ENCODE assay signal across 9 mouse cellular contexts in the genomic region with DNA sequence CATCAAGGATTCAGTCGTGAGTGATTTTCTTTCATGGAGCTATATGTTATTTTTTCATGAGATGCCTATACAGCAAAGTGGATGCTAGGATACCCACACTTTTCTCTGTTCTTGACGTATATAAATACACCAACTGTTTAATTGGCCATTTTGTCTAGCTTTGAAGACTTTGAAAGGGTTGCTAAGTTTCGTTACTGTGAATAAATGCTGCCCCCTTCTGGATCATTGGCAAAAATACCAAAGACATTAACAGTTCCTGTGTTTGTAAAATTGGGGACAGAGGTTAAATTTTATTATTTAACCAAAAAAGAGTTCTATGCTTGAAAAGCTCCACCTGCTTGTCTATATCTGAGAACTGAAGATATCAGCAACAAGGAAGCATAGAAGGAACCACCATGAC.
DNase-seq lines count a peak whose midpoint lies in the region; ATAC-seq lines count a peak whose summit lies in the region.
"Had no signal": no experiment of that assay in that cellular context is flagged by ENCODE, and none has a peak within 500 bp of the region (broad histone marks: within the 10 kb centered on the region; RNA-seq: fewer than 3 reads in every experiment).

No protein-coding gene starts in this region.

- no peak overlapping the region for H3K4me3 ChIP-seq in hindbrain, embryonic 11.5 days (ENCODE audit: low read depth, low read length)
- H3K4me3 ChIP-seq in hindbrain, embryonic 16.5 days (ENCODE audit: low read length), result no peak overlapping the region
- no peak overlapping the region for H3K4me3 ChIP-seq in heart, embryonic 11.5 days (ENCODE audit: low read depth, low read length)
- H3K4me3 ChIP-seq: lung, embryonic 15.5 days had no signal

- no peaks in the 10 kb centered on the region for H3K36me3 ChIP-seq in hindbrain, embryonic 11.5 days (ENCODE audit: control insufficient read depth, insufficient read depth, low read length)
- H3K36me3 ChIP-seq in hindbrain, embryonic 16.5 days (ENCODE audit: control insufficient read depth, insufficient read depth, low read length), result no peaks in the 10 kb centered on the region
- no peaks in the 10 kb centered on the region for H3K36me3 ChIP-seq in heart, embryonic 11.5 days (ENCODE audit: control insufficient read depth, insufficient read depth, low read length)
- H3K36me3 ChIP-seq: lung, embryonic 15.5 days had no signal

- no peaks in the 10 kb centered on the region for H3K9me3 ChIP-seq in hindbrain, embryonic 11.5 days (ENCODE audit: control insufficient read depth, low read length)
- H3K9me3 ChIP-seq in hindbrain, embryonic 16.5 days (ENCODE audit: control insufficient read depth, low read length), result no peaks in the 10 kb centered on the region
- H3K9me3 ChIP-seq in heart, embryonic 11.5 days (replicated peaks; ENCODE audit: control insufficient read depth, low read length), result no peaks in the 10 kb centered on the region
- H3K9me3 ChIP-seq: lung, embryonic 15.5 days had no signal

- no peaks in the 10 kb centered on the region for H3K4me1 ChIP-seq in hindbrain, embryonic 11.5 days (replicated peaks; ENCODE audit: control insufficient read depth, insufficient read depth, low read length)
- no peaks in the 10 kb centered on the region for H3K4me1 ChIP-seq in hindbrain, embryonic 16.5 days (ENCODE audit: control insufficient read depth, insufficient read depth, low read depth, low read length)
- no peaks in the 10 kb centered on the region for H3K4me1 ChIP-seq in heart, embryonic 11.5 days (ENCODE audit: control insufficient read depth, insufficient read depth, low read length)
- H3K4me1 ChIP-seq: lung, embryonic 15.5 days had no signal

- no peak overlapping the region for H3K9ac ChIP-seq in hindbrain, embryonic 11.5 days (ENCODE audit: low read depth, low read length)
- no peak overlapping the region for H3K9ac ChIP-seq in hindbrain, embryonic 16.5 days (ENCODE audit: low read depth, low read length)
- H3K9ac ChIP-seq in heart, embryonic 11.5 days (ENCODE audit: low read depth, low read length), result no peak overlapping the region
- H3K9ac ChIP-seq: lung, embryonic 15.5 days had no signal

- ATAC-seq in hindbrain, embryonic 11.5 days (ENCODE audit: low FRiP score), result no peak
- no peak for ATAC-seq in hindbrain, embryonic 16.5 days
- no peak for ATAC-seq in megakaryocyte-erythroid progenitor cell, adult 5-6 weeks (replicated peaks; ENCODE audit: low FRiP score, low TSS enrichment, poor library complexity, severe bottlenecking)
- no peak for ATAC-seq in heart, embryonic 11.5 days (replicated peaks; ENCODE audit: insufficient number of reproducible peaks, low FRiP score, low TSS enrichment)

- no peaks in the 10 kb centered on the region for H3K27me3 ChIP-seq in hindbrain, embryonic 11.5 days (ENCODE audit: control insufficient read depth, insufficient read depth, low read length)
- no peaks in the 10 kb centered on the region for H3K27me3 ChIP-seq in hindbrain, embryonic 16.5 days (replicated peaks; ENCODE audit: control insufficient read depth, insufficient read depth, low read length)
- no peaks in the 10 kb centered on the region for H3K27me3 ChIP-seq in heart, embryonic 11.5 days (ENCODE audit: control insufficient read depth, insufficient read depth, low read length)
- H3K27me3 ChIP-seq: lung, embryonic 15.5 days had no signal

- no peak overlapping the region for H3K27ac ChIP-seq in hindbrain, embryonic 11.5 days (ENCODE audit: low read depth, low read length)
- H3K27ac ChIP-seq in hindbrain, embryonic 16.5 days (ENCODE audit: low read depth, low read length), result no peak overlapping the region
- H3K27ac ChIP-seq in heart, embryonic 11.5 days (ENCODE audit: low read depth, low read length), result no peak overlapping the region
- H3K27ac ChIP-seq: lung, embryonic 15.5 days had no signal

- DNase-seq in hindbrain, embryonic 11.5 days (ENCODE audit: low spot score), result peak; percentile 58
- DNase-seq in lung, postnatal 10 days, result peak; percentile 29
- no peak for DNase-seq in lung, postnatal 4 days
- peak; percentile 72 for DNase-seq in adipocyte (ENCODE audit: low spot score)
- peak; percentile 1 for DNase-seq in induced T-regulatory cell, adult 2 months (ENCODE audit: low read depth)

- no peak overlapping the region for H3K4me2 ChIP-seq in hindbrain, embryonic 11.5 days (replicated peaks; ENCODE audit: low read depth, low read length)
- no peak overlapping the region for H3K4me2 ChIP-seq in hindbrain, embryonic 16.5 days (ENCODE audit: low read length)
- no peak overlapping the region for H3K4me2 ChIP-seq in heart, embryonic 11.5 days
- H3K4me2 ChIP-seq: lung, embryonic 15.5 days had no signal

- WGBS in hindbrain, embryonic 11.5 days, result 26% methylated on average over 3 of the region's 3 CpGs
- 20% methylated on average over 3 of the region's 3 CpGs for WGBS in hindbrain, embryonic 16.5 days
- 23% methylated on average over 3 of the region's 3 CpGs for WGBS in heart, embryonic 11.5 days (ENCODE audit: insufficient replicate concordance)

Comparison
In these comparisons a context has a peak if more than half of its experiments do, and no peak if none do; other contexts are left out.
1. DNase-seq: peak in hindbrain, embryonic 11.5 days (single experiment), lung, postnatal 10 days (single experiment), adipocyte (single experiment) and induced T-regulatory cell, adult 2 months (single experiment); none in lung, postnatal 4 days (0 of 2).